Mouse (Mus musculus): ENCODE measurements around the gene Schip1.

Gene Schip1

DNA sequence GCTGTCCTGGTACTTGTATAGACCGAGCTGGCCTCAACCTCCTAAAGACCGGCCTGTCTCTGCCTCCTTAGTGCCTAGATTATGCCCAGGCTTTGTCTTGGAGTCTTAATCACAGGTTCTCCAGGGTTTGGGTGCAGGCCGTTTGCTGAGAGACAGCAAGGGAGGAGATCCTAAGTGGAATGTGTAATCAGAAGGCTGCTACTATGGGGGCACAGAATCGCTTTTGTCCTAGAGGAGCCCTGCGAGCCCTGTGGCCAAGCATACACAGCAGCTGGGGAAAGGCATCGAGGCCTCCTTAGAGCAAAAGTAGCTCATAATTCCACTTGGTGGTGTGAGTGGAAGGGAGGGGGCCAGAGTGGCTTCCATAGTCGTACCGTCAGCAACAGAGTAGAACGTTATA is 419.4 kb downstream of the Schip1 start:
- DNase-seq, result no peak

DNA sequence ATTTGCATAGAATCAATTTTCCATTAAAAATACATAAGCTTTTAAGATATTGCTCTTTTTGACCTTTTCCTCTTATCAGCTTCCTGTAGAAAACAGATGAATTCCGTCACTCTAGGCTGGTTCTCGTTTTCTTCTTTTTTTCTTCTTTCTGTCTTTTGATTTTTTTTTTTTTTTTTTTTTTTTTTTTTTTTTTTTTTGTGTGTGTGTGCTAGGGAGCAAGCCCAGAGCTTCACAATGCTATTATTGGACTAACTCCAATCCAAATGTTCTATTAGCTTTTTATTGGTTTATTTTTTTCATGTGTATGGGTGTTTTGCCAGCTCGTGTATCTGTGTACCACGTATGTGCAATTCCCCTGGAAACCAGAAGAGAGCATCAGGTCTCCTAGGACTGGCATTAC is 420.0 kb downstream of the Schip1 start:
- DNase-seq, result no peak

DNA sequence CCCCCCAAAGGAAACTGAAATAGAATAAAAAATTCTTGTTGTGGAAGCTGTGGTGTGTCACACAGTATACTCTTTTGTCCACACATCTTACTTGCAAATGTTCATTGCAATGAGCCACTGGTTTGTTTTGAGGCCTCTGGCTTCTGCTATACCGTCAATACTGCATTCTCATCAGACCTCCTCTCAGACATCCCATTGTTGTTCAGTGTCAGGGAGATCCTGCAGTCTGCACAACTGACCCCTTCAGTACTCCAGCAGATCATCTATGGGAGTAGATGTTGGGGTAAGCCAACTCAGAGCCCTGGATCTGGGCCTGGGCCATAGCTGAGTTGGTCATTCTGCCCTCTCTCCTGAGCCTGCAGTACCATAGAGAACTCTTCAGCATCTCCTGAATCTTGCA is 423.0 kb downstream of the Schip1 start:
- DNase-seq, result no peak

DNA sequence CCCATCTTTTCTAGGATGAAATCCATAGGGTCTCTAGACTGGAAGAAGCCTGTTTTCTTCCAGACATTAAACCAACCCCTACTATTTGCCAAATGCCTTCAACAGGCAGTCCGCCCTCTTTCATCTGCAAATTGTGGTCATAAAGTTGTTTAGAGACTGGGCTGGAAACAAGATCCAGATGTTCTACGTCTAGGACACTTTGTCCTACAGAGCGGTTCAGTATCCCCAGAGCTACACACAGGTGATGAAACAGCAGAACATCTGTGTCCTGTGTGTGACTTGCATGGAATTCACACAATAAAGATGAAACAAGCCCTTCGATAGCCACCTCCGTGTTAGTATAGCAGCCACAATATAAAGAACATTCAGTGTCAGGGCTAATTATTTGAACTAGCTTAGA is 423.7 kb downstream of the Schip1 start:
- DNase-seq, result no peak

DNA sequence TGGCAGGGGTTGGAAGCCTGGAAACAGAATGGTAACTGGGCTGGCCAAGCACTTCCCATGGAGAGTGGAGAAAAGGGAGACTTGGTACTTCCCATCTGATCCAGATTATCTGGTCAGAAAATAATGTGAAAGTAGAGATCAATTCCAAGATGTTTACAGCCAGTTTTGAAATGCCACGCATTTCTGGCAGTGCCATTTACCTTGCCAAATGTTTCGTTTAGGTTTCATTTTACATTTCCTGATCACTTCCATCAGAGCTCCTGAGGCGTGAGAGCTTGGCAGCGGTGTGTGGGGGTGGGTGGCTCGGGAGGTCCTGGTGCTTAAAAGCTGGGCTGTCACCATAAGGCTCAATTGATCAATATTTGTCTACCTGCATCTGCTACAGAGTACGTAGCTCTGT is 426.9 kb downstream of the Schip1 start:
- no peak for DNase-seq

DNA sequence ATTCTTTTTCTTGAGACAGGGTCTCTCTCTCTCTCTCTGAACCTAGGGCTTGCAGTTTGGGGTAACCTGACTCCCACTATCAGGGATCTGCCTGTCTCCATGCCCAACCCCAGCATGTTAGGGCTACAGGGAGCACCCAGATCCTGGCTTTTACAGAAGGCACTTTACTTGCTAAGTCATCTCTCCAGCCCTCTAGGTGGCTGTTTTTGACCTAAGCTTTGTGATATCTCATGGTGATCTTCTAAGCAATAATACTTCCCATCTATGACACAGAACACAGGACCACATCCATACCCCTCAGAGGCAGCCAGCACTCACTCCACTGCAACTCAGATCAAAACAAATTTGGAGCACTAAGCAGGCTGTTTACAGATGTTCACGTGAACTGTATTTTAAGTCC is 427.5 kb downstream of the Schip1 start:
- no peak for DNase-seq

DNA sequence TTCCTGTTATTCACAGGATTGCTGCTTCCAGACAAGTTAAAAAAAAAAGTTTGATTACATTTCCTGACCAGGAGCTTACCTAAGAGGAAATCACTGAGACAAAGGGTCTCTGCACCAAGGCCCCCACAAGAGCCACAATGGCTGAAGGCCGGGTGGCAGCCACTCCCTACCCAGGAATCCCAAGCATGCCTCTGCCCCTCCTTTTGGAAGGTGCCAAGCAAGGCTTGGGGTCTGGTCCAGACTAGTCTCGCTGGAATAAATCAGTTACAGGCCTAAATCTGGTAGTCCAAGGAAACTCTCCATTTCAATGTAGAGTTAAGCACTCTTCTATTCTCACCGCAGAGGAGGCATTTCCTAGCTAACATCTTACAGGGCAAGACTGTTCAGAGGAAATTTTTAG is 427.9 kb downstream of the Schip1 start:
- DNase-seq, result no peak

DNA sequence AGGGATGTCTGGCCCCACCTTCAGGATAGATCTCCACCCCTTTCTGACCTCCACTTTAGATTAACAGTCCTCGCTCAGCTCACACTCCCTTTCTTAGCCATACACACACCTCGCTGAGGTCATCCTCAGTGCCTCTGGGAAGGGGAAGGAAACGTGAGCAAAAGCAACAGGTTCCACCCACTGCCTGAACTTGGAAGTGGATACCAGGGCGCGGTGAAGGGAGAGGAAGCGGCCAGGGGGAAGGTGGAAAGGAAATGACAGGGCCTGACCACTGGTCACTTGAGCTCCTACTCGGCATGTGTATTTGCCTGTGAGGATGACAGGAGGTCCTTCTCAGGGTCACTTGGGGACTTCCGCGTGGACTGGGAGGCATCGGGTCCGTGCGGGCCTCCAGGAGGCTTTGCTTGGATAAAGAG is 428.6 kb downstream of the Schip1 start:
- DNase-seq, result no peak

DNA sequence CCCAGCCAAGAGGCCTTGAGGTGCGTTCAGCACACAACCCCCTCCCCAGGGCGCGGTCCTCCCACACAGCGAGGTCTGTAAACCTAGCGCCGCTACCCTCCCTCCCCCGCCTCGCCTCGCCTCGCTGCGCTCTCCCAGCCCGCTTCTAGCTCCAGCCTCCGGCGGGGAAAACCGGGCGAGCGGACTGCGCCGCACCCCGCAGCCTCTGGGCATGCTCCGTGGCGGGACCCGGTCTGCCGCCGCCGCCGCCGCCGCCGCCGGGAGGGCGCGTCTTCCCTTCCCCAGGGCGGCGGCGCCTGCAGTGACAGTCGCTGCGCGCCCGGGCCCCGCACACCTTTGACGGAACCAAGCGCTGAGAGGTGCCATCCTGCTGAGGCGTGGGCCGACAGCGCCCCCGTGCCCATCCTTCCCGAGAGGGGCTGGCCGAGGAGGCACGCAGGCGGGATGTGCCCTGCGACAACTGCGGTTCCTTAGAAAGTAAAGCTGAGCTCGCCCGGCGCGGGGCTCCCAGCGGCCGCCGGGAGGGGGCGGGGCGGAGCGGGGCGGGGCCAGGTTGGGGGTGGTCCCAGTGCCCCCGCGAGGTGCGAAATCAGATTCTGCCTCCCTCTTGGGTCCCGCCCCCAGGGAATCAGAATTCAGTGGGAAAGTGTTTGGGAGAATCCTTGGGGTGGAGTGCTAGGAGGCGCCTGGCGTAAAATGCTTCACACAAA is 429.1 kb downstream of the Schip1 start:
- DNase-seq, result peak; percentile 31 to 54

DNA sequence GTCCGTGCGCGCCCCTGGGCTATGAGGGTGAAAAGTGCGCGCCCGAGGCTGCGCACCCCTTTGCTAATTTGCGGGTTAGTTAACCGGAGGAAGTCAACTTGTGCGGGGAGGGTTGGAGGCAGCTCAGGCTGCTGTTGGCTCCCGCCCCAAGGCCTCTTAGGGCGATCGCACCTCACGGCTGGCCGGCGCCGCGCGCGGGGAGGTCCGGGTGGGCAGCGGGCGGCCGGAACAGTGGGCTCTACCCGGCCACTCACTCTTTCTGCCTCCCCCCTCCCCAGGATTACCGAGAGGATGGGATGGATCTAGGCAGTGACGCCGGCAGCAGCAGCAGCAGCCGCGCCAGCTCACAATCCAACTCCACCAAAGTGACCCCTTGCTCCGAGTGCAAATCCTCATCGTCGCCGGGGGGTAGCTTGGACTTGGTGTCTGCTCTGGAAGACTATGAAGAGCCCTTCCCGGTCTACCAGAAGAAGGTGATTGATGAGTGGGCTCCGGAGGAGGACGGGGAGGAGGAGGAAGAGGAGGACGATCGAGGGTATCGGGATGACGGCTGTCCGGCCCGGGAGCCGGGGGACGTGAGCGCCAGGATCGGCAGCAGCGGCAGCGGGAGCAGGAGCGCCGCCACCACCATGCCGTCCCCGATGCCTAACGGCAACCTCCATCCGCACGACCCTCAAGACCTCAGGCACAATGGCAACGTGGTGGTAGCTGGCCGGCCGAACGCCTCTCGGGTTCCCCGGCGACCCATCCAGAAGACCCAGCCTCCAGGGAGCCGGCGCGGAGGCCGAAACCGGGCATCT is 429.9 kb downstream of the Schip1 start:
- peak in 1 of 2 experiments; percentile 9 for DNase-seq

DNA sequence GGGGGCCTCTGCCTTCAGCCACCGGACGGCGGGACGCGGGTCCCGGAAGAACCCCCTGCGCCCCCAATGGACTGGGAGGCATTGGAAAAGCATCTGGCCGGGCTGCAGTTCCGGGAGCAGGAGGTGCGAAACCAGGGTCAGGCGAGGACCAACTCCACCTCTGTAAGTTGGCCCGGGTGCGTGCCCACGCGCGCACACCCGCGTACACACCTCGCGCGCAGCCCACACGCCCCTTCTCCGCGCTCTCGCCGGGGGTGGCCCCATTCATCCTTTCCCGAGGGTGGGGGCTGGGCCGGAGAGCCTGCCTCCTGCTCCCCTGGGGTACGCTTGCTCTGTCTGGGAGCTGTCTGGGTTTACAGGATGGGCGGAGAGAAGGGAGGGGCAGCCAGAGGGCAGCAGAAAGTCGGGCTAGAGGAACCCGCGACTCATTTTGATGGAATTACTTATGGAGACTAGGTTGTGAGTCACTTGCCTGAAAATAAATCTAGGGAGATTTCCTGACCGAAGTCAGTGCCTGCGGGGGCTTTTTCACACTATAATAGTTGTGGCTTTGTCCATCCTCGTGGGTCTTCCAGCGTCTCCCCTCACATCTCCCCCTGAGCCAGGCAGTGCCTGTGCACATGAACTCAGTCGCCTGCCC is 430.6 kb downstream of the Schip1 start:
- DNase-seq, result peak; percentile 21 to 32

DNA sequence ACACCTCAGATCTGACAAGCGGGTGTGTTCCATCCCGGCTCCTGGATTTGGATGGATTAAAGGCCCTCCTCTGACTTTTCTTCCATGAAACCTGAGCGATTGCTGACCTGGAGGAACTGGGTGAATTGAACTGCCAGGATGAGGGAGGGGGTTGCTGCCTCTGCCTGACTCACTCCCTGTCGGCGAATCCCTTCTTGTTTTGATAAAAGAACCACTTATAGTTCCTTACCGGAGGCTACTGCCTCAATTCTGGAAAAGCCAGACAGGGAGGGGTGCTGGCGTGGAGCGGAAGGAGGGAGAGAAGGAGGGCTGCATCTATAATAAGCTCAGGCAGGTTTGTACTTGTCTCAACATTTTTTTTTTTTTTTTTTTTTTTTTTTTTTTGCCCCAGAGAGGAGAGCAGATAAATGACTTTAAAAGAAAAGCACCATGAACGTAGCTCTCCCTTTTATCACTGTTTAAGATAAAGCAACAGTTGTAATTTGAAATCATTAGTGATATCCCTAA is 431.2 kb downstream of the Schip1 start:
- no peak for DNase-seq

DNA sequence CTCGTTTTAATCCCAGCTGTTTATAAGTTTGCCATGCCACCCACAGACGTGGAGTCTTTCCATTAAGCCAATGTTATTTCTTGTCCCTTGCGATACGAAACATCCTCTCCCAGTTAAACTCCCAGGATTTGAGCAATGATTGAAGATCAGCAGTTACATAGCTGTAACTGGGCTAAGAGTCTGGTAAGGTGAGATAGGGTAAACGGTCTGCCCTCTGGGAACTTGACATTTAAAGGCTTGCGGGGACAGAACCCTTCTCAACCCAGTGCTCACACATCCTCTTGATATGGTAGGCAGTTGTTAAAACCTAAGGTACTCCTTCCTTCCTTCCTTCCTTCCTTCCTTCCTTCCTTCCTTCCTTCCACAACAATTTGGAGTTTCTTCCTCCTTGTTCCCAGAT is 431.9 kb downstream of the Schip1 start:
- DNase-seq, result no peak

DNA sequence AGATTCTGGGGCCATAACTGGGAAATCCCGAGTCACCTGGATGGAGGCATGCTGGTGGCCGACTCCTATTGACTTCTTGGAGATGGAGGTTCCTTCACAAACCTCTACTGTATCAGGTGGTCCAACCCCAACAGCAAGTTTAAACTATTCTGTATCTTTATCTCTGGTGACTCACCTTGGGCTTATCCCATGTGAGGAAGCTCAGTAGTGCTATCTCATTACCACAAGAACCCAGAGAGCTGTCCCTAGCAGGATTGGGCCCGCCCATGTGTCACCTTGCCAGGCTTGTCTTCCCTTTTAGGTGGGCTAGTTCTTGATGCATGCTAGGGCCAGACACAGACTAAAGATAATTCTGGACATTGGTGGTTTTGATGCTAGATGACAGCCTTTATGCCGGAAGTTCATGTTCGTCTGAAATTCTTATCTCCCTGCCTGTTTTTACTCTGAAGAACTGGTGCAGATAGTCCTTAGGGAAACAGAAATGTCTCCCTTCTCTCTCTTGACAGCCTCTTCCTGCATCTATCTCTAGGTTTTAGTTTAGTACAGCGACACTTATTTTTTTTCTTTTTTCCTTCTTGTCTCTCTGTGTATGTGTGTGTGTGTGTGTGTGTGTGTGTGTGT is 435.0 kb downstream of the Schip1 start:
- DNase-seq, result no peak

DNA sequence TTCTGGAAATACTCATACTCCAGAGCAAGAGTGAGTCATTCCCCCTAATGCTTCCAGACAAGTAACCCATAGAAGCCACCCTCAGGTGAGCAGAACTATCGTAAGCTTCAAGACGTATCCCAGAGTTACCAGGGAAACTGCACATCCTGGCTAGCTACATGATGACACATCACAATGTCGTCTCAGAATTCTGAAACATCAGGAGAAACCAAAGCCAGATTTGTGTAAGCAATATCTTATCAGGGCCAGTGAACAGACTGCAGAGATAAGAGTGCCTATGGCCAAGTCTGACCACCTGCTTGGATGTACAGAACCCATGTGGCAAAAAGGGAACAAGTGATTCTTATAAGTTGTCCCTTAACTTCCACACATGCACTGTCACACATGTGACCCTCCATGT is 440.2 kb downstream of the Schip1 start:
- DNase-seq, result no peak

DNA sequence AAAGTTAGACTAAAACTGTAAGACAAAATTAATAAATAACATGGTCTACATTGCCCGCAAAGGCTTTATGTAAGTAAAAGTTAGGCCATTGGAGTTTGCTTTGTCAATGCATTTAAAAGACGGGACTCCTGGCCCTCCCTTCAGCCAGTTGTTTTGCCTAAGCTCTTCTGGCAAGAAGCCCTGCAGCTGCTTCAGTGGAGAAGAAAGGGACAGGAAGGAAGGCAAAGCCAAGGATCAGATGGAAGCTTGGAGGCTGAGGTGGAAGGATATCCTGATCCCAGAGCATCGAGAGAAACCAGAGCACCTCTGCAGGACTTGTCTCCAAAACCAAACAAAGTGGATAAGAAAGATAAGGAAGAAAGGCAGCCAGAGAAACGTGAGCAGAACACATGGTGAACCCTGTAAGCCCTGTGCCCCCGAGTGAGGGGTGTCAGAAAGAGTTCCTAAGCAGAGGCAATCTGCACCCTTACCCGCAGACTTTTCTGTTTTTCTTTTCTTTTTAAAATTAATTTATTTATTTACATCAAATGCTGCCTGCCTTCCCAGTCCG is 442.2 kb downstream of the Schip1 start:
- no peak for DNase-seq

DNA sequence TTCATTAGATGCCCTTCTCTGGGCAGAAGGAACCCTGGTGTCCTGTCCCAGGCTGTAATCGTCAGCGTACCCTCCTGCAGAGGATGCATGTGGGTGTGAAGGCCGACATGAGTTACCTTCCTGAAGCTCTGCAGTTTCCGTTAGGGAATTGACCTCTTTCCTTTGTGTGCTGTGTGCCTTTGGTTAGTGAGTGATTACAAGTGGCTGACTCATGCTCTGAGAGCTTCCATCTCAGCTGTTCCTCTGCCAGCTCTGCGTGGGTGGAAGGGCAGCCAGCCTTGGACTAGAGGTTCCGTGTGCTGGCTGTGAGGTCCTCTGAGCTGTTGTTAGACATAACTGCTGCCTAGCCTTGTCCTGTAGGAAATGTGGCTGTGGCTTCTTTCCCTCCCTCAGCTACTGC is 444.0 kb downstream of the Schip1 start:
- DNase-seq, result peak; percentile 71 to 82

DNA sequence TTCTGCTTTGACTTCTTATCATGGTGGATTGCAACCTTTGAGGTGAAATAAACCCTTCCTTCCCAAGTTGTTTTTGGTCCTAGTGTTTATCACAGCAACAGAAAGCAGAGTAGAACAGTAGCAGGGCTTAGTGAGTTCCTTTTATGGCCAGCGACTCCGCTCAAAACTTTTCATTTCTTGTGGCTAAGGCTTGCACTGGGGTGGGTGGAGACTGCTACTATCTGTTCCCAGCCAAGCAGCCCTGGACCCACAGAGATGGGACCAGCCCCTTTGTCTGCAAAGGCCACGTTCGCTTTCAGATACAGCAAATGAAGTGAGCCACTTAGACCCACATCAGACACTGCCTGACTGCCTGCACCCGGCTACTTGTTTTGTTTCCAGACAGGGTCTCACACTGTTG is 446.3 kb downstream of the Schip1 start:
- no peak for DNase-seq

DNA sequence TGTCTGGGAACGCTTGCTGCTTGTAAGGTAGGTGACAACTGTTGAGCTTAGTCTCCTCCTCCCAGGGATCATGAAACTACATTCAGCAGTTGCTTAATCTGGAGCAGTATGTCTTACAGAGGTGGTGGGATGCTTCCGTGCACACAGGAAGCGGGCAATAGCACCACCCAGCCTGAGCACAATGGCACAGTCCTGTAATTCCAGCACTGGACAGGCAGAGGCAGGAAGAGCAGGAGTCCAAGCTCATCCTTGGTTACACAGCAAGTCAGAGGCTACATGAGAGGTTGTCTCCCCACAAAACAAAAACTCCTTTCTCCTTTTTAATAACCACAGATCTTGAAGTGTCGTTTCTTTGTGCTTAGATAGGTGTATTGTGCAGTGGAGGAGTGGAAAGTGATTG is 447.1 kb downstream of the Schip1 start:
- no peak for DNase-seq

DNA sequence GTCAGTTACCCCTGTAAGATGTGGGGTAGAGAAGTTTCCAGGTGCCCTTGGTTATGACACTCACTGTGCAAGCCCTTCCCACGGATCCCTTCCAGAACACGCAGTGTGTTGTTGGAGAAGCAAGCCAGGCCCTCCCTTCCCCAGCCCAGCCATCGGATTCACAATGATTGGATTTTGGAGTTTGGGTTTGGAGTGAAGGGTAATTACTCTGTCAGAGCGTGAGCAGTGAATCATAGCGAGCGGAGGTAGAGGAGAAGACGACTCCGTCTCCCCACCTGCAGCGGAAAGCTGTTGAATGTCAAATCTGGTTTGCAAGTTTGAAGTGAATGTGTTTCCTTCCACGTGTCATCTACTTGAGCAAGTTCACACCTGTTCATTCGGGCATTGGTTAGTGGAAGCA is 447.7 kb downstream of the Schip1 start:
- no peak for DNase-seq

DNA sequence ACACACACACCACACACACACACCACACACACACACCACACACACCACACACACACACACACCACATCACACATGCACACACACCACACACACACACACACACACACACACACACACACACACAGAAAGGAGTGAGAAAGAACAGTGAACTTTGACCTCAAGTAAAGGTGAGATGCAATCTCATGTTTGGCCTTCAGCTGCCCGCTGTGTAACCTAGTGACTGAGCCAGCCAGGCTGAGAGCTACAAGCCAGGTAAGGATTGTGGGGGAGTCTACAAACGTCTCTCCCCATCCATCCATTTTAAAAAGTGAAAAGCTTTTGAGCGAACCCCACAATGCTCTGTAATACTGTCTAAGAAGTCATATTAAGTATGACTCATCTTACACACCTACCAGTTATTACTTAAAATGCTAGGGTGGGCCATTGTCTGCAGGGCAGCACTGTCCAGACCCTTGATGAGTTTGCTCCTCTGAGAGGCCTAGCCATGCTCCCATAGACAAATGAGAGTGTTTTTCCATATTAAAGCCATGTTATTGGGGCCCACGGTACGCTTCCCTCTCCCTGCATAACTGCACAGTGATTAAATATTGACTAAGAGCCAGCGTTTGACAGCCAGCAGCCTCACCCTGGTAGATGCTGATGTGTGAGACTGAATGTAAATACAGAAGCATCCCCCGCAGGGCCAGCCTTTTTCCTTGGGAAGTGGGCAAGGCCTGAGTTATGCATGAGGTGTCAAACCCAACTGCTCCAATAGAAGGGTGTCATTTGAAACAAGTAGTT is 448.9 kb downstream of the Schip1 start:
- DNase-seq, result no peak

DNA sequence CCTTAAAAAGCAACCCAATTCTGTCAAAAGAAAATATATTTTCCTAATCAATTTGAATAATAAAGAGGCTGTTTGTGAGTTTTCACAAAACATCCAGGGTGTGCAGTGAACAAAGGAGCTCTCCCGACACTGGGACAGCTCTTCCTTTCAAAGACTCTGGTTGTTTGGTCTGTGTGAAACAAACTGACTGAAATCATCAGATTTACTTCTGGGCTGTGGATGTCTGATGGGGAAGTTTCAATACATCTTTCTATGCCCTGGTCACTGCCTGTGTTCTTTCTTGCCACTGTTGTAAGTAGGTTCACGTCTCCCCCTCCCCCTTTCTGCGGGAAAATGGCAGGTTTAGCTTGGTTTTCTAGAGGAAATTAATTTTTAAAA is 449.5 kb downstream of the Schip1 start:
- DNase-seq, result no peak

Measured in cerebellum, adult 18-20 months (tissue).